Mouse (Mus musculus): ENCODE measurements around the gene Lhfpl5.

- TF ChIP-seq POLR2A (IDR thresholded peaks at IDR 0.05; ENCODE audit: borderline replicate concordance, control insufficient read depth, low read depth, low read length) (no peak), CTCF (IDR thresholded peaks at IDR 0.05; ENCODE audit: control insufficient read depth, insufficient read depth, low read length) (no peak)
These were observed 7.9 kb upstream of the Lhfpl5 start for GRCm38 (mm10) chr17:28567541-28567940.
